Mouse (Mus musculus) regulatory T cell (primary cell): ENCODE data around the gene Ptgis.

Experiments
- in situ Hi-C: fragments of 300-600 bp; cut with MboI, MseI; formaldehyde crosslinking; loops from one replicate; pipeline ENCODE4 v1.15.1; 2025; ENCODE audit warnings: high pct_unique_total_duplicates

Ptgis gene

DNA sequence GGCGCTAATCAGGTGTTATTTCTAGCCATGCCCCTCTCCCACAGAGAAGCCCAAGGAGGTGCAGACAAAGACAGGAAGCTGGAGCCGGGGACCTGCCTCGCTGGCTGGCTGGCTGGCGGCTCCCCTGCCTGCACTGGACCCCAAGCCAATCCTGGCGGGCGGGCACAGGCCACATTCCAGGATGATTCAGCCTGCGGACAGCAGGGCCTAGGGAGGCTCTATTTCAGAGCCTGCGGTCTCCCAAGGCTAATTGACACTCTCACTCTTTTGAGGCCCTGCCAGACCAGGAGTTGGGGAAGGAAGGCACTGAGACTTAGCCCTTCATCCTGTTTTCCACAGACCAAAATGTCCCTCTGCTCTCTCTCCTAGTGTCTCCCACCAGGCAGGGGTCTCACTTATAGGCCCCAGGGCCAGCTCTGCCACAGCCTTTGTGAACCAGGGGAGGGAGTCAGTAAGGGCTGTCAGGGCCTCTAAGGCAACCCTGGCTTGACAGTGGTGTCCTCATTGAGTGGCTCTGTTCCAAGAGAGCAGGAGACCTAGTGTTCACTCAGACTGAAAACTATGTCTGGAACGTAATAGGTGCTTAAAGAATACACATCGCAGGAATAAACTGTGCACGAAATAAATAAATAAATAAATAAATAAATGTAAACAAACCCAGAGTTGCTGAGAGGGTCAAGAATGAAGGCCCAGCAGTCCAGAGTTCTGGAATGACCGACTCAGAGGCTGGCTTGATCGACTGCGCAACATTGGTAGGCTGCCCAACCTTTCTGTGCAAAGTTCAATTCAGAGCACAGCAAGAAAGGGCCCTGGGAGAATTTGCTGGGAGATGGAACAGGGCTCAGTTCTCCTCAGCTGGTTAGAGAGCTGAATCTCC, 8.0 kb downstream of the Ptgis start:
- in situ Hi-C loops, result no loop called here

DNA sequence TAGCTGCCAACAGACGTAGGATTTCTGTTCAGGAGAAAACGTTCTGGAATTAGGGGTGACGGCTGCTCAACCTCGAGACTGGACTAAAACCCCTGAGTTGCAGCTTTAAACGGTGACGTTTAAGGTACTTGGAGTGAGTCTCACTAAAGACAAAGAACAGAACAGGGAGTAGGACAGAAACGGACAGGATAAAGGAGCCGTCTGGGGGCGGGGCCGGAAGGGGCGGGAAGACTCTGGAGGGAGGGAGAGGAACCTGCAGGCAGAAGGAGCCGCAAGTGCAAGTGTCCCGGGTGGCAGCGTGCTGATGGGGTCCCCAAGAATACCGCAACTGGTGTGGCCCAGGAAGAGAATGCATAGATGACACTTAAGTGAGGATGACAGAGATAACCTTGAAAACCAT, 9.8 kb downstream of the Ptgis start:
- in situ Hi-C loops, result no loop called here

DNA sequence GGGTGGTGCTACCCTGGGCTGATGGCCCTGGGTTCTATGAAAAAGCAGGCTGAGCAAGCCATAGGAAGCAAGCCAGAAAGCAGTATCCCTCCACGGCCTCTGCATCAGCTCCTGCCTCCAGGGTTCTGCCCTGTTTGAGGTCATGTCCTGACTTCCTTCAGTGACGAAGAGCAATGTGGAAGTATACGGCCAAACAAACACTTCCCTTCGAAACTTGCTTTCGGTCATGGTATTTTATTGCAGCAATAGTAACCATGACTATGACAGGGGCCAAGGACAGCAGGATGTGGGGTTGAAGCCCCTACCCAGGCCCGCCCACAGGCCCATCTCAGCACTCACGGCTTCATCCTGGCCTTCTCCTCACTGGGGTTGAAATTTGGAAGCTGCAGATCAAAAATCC, 15.5 kb downstream of the Ptgis start:
- in situ Hi-C loops, result no loop called here

DNA sequence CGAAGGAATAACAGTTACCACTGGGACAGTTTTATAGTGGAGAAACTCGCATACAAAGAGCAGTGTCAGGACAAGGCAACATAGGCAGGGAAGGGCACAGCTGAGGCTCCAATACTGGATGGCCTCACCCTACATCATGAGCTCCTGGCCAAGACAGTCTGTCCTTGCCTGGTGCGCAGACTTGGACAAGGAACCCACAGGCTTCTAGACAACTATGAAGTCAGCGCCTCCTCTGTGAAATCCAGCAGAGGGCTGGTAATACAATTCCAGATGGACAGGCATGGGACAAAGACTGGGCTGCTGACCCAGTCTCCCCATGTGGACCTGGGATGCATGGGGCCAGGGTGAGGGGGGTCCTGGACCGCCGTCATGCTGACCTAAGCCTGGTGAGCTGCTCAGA, 16.2 kb downstream of the Ptgis start:
- in situ Hi-C loops, result no loop called here

DNA sequence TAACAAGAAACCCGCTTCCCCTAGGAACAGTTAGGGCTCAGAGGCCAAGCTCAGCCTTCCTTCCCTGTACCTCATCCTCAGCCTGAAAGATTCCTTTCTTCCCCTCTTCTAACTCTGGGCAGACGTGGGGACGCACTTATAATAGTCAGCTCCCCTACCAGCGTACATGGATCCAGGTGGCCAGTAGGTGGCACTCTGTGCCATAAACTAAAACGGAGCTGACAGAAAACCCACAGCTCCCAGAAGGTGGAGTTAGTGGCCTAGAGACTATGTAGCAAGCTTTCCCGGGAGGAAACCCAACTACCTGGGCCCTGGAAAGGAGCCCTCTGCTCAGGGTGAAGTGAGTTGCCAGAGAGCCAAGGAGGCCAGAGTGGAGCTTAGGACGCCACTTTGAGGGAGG, 18.3 kb downstream of the Ptgis start:
- in situ Hi-C loops, result no loop called here

DNA sequence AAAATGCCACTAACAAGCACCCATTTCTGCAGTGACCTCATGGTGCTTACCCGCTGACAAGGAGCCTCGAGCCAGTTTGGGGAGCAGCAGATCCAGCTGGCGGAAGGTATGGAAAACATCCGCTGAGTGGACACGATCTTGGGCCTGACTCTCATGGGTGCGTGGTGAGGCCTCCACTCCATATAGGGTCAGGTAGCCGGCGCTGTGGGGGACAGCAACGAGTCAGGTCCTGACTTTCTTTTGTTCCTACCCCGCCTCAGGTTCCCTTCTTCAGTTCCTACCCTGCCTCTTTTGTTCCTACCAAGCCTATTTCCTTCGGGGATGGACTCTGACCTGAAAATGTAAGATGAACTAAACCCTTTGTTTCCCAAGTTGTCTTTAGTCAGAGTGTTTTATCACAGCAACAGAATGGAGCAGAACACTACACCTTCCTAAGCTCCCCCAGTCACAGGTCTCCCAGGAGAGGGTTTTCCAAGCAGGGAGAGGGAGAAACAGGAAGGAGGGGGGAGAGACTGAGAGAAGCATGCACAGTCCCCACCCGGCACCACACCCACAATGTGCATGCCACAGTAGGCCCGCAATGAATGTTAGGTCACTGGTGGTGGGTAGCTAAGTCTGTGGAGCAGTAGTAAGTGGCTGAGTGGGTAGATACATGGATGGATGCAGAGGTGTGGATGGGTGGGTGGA, 19.1 kb downstream of the Ptgis start:
- in situ Hi-C loops, result no loop called here

DNA sequence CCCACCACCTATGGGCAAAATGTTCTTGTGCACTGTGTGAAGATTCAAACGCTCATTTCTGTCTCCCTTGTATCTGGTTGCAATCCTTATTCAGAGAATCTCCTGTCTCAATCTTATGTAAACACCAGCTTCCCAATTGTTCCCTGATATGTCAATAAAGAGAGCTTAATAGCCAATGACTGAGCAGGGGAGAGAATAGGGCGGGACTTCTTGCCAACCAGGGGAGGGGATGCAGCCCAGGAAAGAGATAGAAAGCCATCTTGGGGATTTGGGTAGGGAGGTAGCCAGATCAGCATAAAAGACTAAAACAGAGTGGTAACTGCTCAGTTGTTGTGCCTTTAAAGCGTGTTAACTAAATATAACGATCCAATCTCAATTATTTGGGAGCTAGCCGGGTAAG, 19.7 kb downstream of the Ptgis start:
- in situ Hi-C loops, result no loop called here

DNA sequence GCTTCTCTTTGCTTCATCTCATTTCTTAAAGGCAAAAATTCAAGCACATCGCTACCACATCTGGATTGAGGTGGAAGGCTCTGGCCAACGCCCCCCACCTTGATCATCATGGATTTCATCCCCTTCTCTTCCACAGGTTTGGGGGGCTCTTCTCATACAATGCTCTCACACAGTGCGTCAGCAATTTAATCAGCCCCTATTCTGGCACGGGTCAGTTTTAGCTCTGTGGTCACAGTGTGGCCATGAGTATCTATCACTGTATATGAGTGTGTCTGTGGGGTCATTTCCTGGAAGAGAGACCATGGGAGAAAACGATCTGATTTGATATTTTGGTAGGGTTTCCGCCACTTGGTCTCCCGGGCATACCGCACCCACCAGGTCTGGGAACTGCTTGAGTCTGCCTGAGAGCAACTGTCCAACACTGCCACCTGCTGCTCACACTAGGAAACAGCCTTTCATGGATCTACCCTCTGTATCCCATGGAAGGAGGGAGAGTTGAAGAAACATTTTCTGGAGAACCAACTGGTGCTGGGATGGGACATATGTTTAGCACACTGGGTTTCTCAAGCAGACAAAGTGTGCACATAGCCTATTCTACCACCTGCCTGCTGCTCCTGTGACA, 21.1 kb downstream of the Ptgis start:
- in situ Hi-C loops, result no loop called here

DNA sequence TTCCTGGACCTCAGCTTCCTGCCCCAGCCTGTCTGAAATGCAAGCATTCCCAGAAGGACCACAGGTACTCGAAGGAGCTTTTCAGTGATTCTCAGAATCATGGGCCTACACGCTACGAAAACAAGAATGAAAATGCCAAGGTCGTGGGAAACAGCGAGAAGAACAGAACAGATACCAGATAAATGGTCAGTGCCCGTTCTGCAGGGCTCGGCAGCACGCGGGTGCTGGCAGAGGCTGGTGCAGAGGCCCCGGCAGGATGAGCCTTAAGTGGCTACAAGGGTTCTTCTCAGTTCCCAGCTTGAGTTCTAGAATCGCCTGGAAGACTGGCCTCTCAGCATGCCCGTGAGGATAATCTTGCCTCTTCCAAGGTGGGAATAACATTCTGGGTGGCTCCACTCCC, 26.7 kb downstream of the Ptgis start:
- in situ Hi-C loops, result loop anchor here (5.0 kb wide), 1 partner anchor 141 kb away; no protein-coding TSS in a partner anchor

DNA sequence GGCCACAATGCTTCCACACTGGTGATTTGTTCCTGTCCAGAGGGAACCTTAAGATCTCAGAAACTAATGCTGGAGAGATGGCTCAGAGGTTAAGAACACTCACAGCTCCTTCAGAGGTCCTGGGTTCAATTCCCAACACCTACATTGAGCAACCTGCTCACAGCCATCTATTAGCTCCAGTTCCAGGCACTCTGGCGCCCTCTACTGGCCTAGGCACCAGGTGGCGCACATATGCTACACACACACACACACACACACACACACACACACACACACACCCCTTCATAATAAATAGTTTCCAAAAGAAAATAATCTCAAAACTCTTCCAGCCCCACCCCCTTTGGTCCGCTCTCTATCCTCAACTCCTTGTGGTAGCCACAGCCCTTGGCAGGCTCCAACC, 27.3 kb downstream of the Ptgis start:
- in situ Hi-C loops, result loop anchor here (5.0 kb wide), 1 partner anchor 141 kb away; no protein-coding TSS in a partner anchor

DNA sequence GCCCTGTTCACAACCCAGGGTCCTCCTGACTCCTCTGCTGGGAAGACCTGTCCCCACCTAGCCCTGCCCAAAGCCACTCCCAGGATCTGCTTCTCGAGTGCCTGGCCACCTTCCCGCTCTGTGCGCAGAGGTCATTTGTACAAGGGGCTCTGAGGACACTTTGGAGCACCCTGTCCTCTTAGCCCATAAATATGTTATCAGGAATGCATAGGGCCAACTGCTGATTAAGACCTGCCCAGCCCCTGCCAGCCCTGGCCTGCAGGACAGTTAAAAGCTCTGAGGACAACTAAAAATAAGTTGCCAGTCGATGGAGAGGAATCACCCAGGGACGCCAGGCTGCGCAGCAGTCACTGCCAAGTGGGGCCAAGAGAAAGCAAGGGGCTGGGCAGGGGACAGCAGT, 27.9 kb downstream of the Ptgis start:
- in situ Hi-C loops, result loop anchor here (5.0 kb wide), 1 partner anchor 140 kb away; no protein-coding TSS in a partner anchor

DNA sequence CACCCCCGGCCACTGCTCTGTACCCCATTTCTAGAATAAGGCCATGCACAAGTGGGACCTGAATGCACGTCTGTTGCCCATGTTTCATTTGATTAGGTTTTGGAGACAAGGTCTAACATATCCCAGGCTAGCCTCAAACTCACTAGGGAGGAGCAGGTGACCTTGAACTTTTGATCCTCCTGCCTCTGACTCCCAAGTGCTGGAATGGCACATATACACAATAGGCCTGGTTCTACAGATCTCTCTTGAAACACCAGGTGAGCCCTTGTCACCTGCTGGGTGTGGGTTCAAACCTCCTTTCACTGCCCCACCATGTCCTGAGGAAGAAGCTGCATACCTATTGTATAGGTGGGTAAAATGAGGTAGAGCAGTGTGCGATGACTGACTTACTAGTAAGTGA, 28.3 kb downstream of the Ptgis start:
- in situ Hi-C loops, result loop anchor here (5.0 kb wide), 1 partner anchor 140 kb away; no protein-coding TSS in a partner anchor

DNA sequence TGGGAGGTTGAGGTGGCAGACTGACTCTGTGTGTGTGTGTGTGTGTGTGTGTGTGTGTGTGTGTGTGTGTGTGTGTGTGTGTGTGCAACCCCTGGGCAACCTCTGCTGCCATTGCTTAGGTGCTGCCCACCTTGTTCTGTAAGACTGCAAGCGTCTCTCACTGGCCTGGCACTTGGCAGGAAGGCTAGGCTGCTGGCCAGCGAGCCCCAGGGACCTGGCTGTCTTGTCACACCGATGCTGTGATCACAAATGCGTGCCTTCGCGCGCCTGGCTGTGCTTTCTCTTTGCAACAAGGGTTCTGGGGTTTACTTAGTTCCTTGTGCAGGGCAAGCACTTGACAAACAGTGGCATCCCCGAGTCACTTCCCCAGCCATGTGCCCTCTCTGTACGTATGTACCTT, 30.5 kb downstream of the Ptgis start:
- in situ Hi-C loops, result loop anchor here (5.0 kb wide), 2 partner anchors 88 to 138 kb away; no protein-coding TSS in a partner anchor

DNA sequence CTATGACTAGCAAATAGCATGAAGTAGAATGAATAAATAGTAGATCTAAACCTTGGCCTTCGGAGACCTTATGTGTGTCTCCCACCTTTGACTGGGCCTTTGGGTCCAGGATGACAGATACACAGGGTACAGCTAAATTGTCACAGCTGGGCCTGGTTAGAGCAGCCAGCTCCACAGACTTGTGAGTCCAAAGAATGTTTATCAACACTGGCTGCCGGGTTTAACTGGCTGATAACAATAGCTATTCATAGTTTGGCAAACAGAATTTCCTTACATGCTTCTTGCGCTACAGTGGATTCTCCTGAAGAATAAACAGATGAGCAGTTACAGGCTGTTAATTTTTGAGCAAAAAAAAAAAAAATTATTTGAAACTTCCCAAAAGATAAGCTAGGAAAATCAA, 31.4 kb downstream of the Ptgis start:
- in situ Hi-C loops, result loop anchor here (5.0 kb wide), 1 partner anchor 87 kb away; no protein-coding TSS in a partner anchor

DNA sequence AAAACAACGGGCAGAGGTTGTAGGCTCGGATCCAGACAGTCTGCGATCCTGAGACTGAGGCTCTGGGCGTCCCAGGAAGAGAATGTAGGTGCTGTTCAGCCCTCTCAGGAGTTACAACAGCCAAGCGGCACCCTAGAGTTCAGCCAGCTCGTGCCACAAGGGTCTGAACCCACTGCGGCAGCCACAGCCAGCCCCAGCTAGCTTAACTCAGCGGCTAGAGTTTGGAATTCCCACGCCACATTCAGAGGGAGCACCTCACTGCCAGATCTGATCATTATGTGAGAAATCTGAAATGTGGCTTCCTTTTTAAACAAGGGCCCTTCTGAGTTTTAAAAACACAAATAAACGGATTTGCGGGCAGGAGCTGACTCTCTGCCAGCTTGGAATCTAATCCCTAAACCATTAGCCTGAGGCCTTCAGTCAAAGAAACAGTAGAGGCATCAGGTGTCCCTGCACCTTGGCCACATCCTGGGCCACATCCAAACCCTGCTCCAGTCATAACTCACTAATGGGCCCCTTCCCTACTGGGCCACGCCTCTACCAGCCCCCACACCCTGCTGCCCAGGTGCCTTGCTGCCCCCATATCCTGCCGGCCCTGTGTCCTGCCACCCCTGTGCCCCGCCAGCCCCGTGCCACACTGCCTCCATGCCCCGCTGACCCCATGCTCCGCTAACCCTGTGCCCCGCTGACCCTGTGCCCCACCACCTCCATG, 34.3 kb downstream of the Ptgis start:
- in situ Hi-C loops, result loop anchor here (5.0 kb wide), 1 partner anchor 84 kb away; no protein-coding TSS in a partner anchor

DNA sequence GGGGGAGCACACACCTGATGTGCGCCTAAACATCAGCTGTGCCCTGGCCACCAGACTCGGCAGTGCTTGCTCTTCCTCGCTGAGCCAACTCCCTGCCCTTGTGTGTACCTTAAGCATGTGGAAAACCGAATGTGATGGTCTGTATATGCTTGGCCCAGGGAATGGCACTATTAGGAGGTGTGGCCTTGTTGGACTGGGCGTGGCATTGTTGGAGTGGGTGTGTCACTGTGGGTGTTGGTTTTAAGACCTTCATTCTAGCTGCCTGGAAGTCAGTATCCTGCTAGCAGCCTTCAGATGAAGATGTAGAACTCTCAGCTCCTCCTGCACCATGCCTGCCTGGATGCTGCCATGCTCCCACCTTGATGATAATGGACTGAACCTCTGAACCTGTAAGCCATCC, 35.7 kb downstream of the Ptgis start:
- in situ Hi-C loops, result loop anchor here (5.0 kb wide), 1 partner anchor 82 kb away; no protein-coding TSS in a partner anchor

DNA sequence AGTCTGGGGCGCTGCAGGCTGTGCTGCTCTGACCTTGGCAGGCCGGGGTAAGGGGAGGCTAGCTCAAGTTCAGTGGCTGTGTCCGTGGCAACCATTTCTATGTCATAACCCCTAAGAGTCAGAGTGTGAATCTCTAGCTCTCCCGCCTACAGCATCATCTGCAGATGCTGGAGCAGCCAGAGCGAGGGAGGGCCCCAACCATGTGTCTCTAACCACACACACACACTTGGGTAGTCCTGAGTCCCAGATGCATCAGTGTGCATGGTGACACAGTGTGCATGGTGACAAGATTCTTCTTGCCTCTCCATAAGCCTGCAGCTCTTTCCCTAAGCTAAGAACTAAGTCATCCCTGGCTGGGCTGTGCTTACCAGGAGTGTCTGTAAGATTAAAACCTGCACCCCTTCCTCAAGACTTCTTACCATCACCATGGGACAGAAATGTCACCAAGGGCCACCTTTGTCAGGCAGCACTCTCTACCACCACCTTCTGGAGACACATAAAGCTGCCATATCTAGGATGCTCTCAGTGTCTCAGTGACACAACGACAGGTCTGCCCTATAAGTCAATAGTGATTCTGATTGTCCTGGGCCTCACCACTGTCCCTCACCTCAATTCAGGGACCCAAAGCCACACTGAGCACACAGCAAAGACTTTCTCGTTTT, 36.8 kb downstream of the Ptgis start:
- in situ Hi-C loops, result no loop called here

DNA sequence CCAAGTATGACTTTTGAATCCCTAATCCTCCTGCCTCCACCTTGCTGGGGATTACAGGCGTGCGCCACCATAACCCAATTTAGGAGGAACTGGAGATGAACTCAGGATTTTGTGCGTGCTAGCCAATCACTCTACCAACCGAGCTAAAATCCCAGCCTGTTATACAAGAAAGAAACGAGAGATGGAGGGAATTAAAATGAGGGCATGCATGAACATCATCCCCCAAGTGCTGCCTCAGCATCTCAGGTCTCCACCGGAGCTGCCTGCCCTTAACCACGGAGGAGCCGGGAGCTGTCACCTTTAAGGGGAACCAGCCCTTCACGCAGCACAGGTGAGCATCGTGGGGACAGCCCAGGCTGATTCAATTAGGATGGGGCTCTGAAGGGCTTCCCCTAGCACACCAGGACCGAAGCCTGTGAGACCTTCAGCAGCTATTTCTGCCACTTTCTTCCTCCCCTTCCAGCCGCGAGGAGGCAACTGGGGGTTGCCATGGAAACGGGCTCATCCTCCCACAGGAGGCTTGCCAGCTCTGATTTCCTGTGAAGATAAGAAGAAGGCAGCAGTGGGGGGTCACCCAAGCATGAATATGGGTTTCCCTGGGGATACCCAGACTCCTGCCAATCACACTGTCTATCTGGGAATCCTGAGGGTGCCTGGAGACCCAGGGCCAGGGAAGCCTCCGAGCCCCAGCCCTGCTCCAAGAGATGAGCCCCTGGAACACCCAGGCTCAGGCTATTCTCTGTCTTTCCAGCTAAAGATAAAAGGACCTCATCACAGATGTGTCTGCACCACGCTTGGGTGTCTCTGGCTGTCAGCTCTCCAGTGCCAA, 38.7 kb downstream of the Ptgis start:
- in situ Hi-C loops, result no loop called here

DNA sequence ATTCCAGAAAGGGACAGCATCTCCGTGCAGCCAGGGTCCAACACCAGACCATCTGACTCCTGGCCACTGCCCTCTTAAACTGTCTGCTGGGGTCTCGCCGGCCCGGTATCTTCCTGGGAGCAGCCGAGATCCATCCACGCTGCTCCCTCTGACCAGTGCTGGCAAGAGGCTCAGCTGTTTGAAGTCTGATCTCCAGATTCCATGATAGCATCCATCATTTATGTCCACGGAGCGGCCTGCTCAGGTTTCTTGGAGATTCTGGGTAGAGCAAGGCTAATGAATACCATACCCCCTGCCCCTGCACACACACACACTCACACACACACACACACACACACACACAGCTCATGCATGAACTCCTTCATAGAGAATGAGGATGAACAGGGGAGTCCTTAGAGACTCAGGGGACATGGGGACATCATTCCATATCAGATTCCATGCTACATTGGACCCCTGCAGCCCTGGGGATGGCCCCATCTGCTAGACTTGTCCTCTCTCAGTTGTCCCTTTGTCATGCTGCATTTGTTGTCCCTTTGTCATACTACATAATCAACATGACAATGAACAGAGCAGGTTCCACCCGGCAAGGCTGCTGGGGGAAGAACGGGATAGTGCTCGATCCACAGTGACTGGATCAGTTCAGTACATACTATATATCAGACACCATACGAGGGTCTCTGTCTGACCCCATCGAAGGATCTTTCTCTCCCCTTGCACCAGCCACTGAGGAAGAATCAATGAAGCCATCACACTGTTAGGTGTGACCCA, 41.6 kb downstream of the Ptgis start:
- in situ Hi-C loops, result no loop called here
